Mouse (Mus musculus) stomach, embryonic 15.5 days (tissue): ENCODE measurements around the gene Cobl. TPM values are rescaled to one million over a fixed set of nuclear protein-coding genes. Genes with fewer than 3 reads are reported as not detected.

Source experiments
- ATAC-seq: fragments of 200-750 bp; cut with Nextera tagmentation; 2 replicates; pipeline ENCODE4 v1.8.0; 2017; ENCODE audit warnings: low read depth, moderate number of reproducible peaks, moderate TSS enrichment; ENCODE audit not compliant: insufficient read depth, low FRiP score
- H3K27ac ChIP-seq: fragments of 300-500 bp; sonication (generic); 2 replicates; pipeline ENCODE4 v1.5.1; 2015; ENCODE audit warnings: mild to moderate bottlenecking, inconsistent platforms
- H3K27me3 ChIP-seq: fragments of 300-500 bp; sonication (generic); replicated peaks from 2 replicates; pipeline ENCODE4 v1.6.1; 2015; ENCODE audit warnings: inconsistent platforms
- H3K36me3 ChIP-seq: fragments of 300-500 bp; sonication (generic); 2 replicates; pipeline ENCODE4 v1.6.1; 2015; ENCODE audit warnings: inconsistent platforms
- H3K4me1 ChIP-seq: fragments of 300-500 bp; sonication (generic); 2 replicates; pipeline ENCODE4 v1.6.1; 2015; ENCODE audit warnings: inconsistent platforms
- H3K4me2 ChIP-seq: fragments of 300-500 bp; sonication (generic); 2 replicates; pipeline ENCODE4 v1.6.1; 2015; ENCODE audit warnings: mild to moderate bottlenecking, inconsistent platforms
- H3K4me3 ChIP-seq: fragments of 300-500 bp; sonication (generic); replicated peaks from 2 replicates; pipeline ENCODE4 v1.5.1; 2015; ENCODE audit warnings: inconsistent platforms
- H3K9ac ChIP-seq: fragments of 300-500 bp; sonication (generic); 2 replicates; pipeline ENCODE4 v1.6.1; 2015; ENCODE audit warnings: inconsistent platforms
- H3K9me3 ChIP-seq: fragments of 300-500 bp; sonication (generic); 2 replicates; pipeline ENCODE4 v1.6.1; 2016; ENCODE audit warnings: inconsistent platforms
- WGBS: fragments of 180-500 bp; shearing (Covaris S2); methylation state at CpG from one replicate; pipeline ENCODE4 v1.1.7; 2015; 5-methylcytosine and 5-hydroxymethylcytosine counted together
- polyA plus RNA-seq: library from polyadenylated mRNA; unstranded; fragments of >200 nt; fragmentation: Nextera tagmentation; extraction: Ambion mirVana; gene quantifications from 2 replicates; pipeline ENCODE4 v1.2.1, GENCODE M21; 2015

Gene Cobl
- polyA plus RNA-seq, 1 experiment from 2014 or later, result 7.7 TPM

- H3K9ac ChIP-seq, result no peak overlapping the region
- no peaks in the 10 kb centered on the region; the same call in 1 of the 2 replicates for H3K4me1 ChIP-seq
- H3K4me2 ChIP-seq, result no peak overlapping the region
- H3K27me3 ChIP-seq, result no peaks in the 10 kb centered on the region
- no peaks in the 10 kb centered on the region for H3K36me3 ChIP-seq
- 32% methylated on average over 12 of the region's 12 CpGs for WGBS
- ATAC-seq, result peak; percentile 81; the same call in 1 of the 2 replicates
- H3K27ac ChIP-seq, result no peak overlapping the region
- no peak overlapping the region for H3K4me3 ChIP-seq
- no peaks in the 10 kb centered on the region for H3K9me3 ChIP-seq
Observed at GRCm38 (mm10) chr11:12373106-12374098, 91.4 kb downstream of the Cobl start.

- no peak overlapping the region for H3K27ac ChIP-seq
- no peak for ATAC-seq
Observed at GRCm38 (mm10) chr11:12370957-12371356, 93.8 kb downstream of the Cobl start.

GRCm38 (mm10) chr11:12367426-12368178, 97.2 kb downstream of the Cobl start:
- no peaks in the 10 kb centered on the region for H3K9me3 ChIP-seq
- ATAC-seq, result no peak
- 31% methylated on average over 5 of the region's 5 CpGs for WGBS

More at GRCm38 (mm10) chr11:12370957-12371356, 93.8 kb downstream of the Cobl start:
- no peaks in the 10 kb centered on the region; the same call in 1 of the 2 replicates for H3K4me1 ChIP-seq
- H3K27me3 ChIP-seq, result no peaks in the 10 kb centered on the region
- H3K9ac ChIP-seq, result no peak overlapping the region
- H3K36me3 ChIP-seq, result no peaks in the 10 kb centered on the region
- no peaks in the 10 kb centered on the region for H3K9me3 ChIP-seq
- H3K4me2 ChIP-seq, result no peak overlapping the region
- no peak overlapping the region for H3K4me3 ChIP-seq

GRCm38 (mm10) chr11:12359336-12360000, 105.3 kb downstream of the Cobl start:
- WGBS, result 23% methylated on average over 2 of the region's 2 CpGs
- Histone ChIP-seq H3K4me2 (no peak overlapping the region), H3K9ac (no peak overlapping the region), H3K27me3 (no peaks in the 10 kb centered on the region), H3K27ac (no peak overlapping the region), H3K4me3 (no peak overlapping the region), H3K4me1 (no peaks in the 10 kb centered on the region), H3K9me3 (no peaks in the 10 kb centered on the region), H3K36me3 (no peaks in the 10 kb centered on the region)
- peak; percentile 84; the same call in 1 of the 2 replicates for ATAC-seq

More at GRCm38 (mm10) chr11:12367426-12368178, 97.2 kb downstream of the Cobl start:
- Histone ChIP-seq H3K4me3 (no peak overlapping the region), H3K9ac (no peak overlapping the region), H3K4me1 (no peaks in the 10 kb centered on the region), H3K4me2 (no peak overlapping the region), H3K27ac (no peak overlapping the region; the same call in 1 of the 2 replicates), H3K36me3 (no peaks in the 10 kb centered on the region), H3K27me3 (no peaks in the 10 kb centered on the region)

- no peaks in the 10 kb centered on the region for H3K36me3 ChIP-seq
- no peak overlapping the region for H3K4me3 ChIP-seq
- H3K27me3 ChIP-seq, result no peaks in the 10 kb centered on the region
- H3K9me3 ChIP-seq, result no peaks in the 10 kb centered on the region
- ATAC-seq, result no peak
- H3K27ac ChIP-seq, result no peak overlapping the region
- H3K4me1 ChIP-seq, result no peaks in the 10 kb centered on the region
- WGBS, result 59% methylated on average over 4 of the region's 4 CpGs
- H3K9ac ChIP-seq, result no peak overlapping the region
- H3K4me2 ChIP-seq, result no peak overlapping the region
Observed at GRCm38 (mm10) chr11:12358602-12359001, 106.2 kb downstream of the Cobl start.

GRCm38 (mm10) chr11:12355681-12356080, 109.1 kb downstream of the Cobl start:
- H3K4me3 ChIP-seq, result no peak overlapping the region
- H3K27ac ChIP-seq, result no peak overlapping the region
- ATAC-seq, result no peak
- no peak overlapping the region for H3K4me2 ChIP-seq
- 53% methylated on average over 3 of the region's 3 CpGs for WGBS
- H3K9ac ChIP-seq, result no peak overlapping the region
- no peaks in the 10 kb centered on the region for H3K36me3 ChIP-seq
- H3K9me3 ChIP-seq, result no peaks in the 10 kb centered on the region
- no peaks in the 10 kb centered on the region for H3K4me1 ChIP-seq
- H3K27me3 ChIP-seq, result no peaks in the 10 kb centered on the region

- Histone ChIP-seq H3K9ac (no peak overlapping the region), H3K27ac (no peak overlapping the region), H3K36me3 (no peaks in the 10 kb centered on the region), H3K4me2 (no peak overlapping the region), H3K9me3 (no peaks in the 10 kb centered on the region), H3K4me1 (no peaks in the 10 kb centered on the region), H3K27me3 (no peaks in the 10 kb centered on the region), H3K4me3 (no peak overlapping the region)
- ATAC-seq, result no peak
- WGBS, result 38% methylated on average over 3 of the region's 3 CpGs
Observed at GRCm38 (mm10) chr11:12350986-12351546, 113.7 kb downstream of the Cobl start.

GRCm38 (mm10) chr11:12350086-12350485, 114.7 kb downstream of the Cobl start:
- 77% methylated on average over 1 of the region's 1 CpGs for WGBS
- H3K36me3 ChIP-seq, result no peaks in the 10 kb centered on the region
- H3K4me3 ChIP-seq, result no peak overlapping the region
- no peak overlapping the region for H3K27ac ChIP-seq
- no peaks in the 10 kb centered on the region for H3K9me3 ChIP-seq
- H3K4me1 ChIP-seq, result no peaks in the 10 kb centered on the region
- no peak overlapping the region for H3K4me2 ChIP-seq
- no peaks in the 10 kb centered on the region for H3K27me3 ChIP-seq
- no peak overlapping the region for H3K9ac ChIP-seq
- no peak for ATAC-seq

- no peaks in the 10 kb centered on the region for H3K27me3 ChIP-seq
- no peak overlapping the region for H3K9ac ChIP-seq
- H3K27ac ChIP-seq, result no peak overlapping the region
- H3K36me3 ChIP-seq, result no peaks in the 10 kb centered on the region
- no peaks in the 10 kb centered on the region for H3K4me1 ChIP-seq
- H3K4me2 ChIP-seq, result no peak overlapping the region
- no peak for ATAC-seq
- H3K4me3 ChIP-seq, result no peak overlapping the region
- WGBS, result 61% methylated on average over 2 of the region's 2 CpGs
- H3K9me3 ChIP-seq, result no peaks in the 10 kb centered on the region
Observed at GRCm38 (mm10) chr11:12346486-12346885, 118.3 kb downstream of the Cobl start.

GRCm38 (mm10) chr11:12343686-12344085, 121.1 kb downstream of the Cobl start:
- H3K36me3 ChIP-seq, result no peaks in the 10 kb centered on the region
- H3K9ac ChIP-seq, result no peak overlapping the region
- no peaks in the 10 kb centered on the region for H3K27me3 ChIP-seq
- no peaks in the 10 kb centered on the region for H3K9me3 ChIP-seq
- H3K4me1 ChIP-seq, result no peaks in the 10 kb centered on the region
- no peak overlapping the region for H3K4me2 ChIP-seq
- no peak for ATAC-seq
- WGBS, result 83% methylated on average over 4 of the region's 4 CpGs
- no peak overlapping the region for H3K4me3 ChIP-seq
- H3K27ac ChIP-seq, result no peak overlapping the region

- no peak for ATAC-seq
- no peak overlapping the region for H3K4me2 ChIP-seq
- H3K9me3 ChIP-seq, result no peaks in the 10 kb centered on the region
- H3K27ac ChIP-seq, result no peak overlapping the region
- H3K27me3 ChIP-seq, result no peaks in the 10 kb centered on the region
- H3K9ac ChIP-seq, result no peak overlapping the region
- H3K4me1 ChIP-seq, result no peaks in the 10 kb centered on the region
- no peaks in the 10 kb centered on the region for H3K36me3 ChIP-seq
- no peak overlapping the region for H3K4me3 ChIP-seq
Observed at GRCm38 (mm10) chr11:12340697-12341096, 124.1 kb downstream of the Cobl start.
